Mouse (Mus musculus): ENCODE results near the gene Bag3. TPM values are rescaled to one million over a fixed set of nuclear protein-coding genes. Genes with fewer than 3 reads are reported as not detected.
"Not testable (repeated sequence)": the region's sequence is repeated elsewhere in the genome, so short reads cannot be mapped to it uniquely, and the experiment has no call there.

Gene Bag3
- total RNA-seq, 2 experiments from 2014 or later, result 0.58 to 4.8 TPM

- no peak for ATAC-seq (replicated peaks; ENCODE audit: low FRiP score, poor library complexity, severe bottlenecking)
These were observed 33.6 kb downstream of the Bag3 start for GRCm38 (mm10) chr7:128556923-128557430.

GRCm38 (mm10) chr7:128563373-128563772 lies 40.0 kb downstream of the Bag3 start:
- no peak for ATAC-seq (replicated peaks; ENCODE audit: low FRiP score, poor library complexity, severe bottlenecking)

DNA sequence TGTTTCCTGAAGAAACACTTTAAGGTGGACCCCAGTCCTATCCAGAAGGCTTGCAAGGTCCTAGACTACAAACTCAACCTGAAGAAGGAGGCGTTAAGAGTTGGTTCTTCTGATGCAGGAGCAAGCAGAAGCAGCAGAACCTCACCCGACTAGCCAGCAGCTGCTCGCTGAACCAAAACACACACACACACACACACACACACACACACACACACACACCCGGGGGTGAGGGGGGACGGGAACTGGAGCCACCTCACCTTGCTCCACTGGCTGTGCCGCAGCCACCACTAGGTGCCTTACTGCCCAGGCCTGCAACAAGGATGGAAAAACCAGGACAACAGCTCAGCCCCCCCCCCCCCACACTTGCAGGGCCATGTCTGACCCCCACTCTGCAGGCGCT lies 42.9 kb downstream of the Bag3 start:
- no peak for ATAC-seq (replicated peaks; ENCODE audit: low FRiP score, poor library complexity, severe bottlenecking)

DNA sequence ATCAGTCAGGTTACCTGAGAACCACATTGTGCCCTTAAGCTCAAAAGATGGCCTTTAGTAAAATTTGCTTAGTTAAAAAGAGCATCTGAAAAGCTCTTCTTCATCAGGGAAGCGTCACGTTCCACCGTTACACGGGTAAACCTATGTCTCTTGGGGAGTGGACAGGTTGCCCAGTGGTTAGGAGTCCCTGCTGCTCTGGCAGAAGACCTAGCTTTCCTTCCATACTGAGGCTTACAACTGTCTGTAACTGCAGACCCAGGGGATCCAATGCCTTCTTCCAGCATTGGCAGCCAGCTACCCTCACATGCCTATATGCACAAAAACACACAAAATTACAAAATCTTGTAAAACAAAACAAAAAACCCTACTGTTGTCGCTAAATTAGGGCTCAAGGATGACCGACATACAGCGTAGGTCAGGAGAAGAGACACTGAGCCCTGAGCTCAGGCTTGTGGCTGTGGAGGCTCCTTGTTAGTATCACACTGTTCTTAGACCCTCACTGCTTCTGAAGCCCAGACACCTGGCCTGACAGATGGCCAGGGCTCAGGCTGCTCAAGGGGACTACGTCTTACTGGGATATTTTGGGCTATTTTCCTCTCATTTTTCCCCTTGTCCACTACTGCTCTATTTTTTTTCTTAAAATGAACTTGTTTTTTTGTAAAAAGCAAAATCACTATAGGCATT lies 44.3 kb downstream of the Bag3 start:
- no peak for ATAC-seq (replicated peaks; ENCODE audit: low FRiP score, poor library complexity, severe bottlenecking)

DNA sequence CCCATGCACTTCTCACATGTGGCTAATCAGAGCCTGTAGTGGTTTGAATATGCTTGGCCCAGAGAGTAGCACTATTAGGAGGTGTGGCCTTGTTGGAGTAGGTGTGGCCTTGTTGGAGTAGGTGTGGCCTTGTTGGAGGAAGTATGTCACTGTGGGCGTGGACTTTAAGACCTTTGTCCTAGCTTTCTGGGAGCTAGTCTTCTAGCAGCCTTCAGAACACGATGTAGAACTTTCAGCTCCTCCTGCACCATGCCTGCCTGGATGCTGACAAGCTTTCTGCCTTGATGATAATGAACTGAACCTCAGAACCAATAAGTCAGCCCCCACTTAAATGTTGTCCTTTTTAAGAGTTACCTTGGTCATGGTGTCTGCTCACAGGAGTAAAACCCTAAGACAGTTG lies 46.0 kb downstream of the Bag3 start:
- not testable (repeated sequence) for ATAC-seq (replicated peaks; ENCODE audit: low FRiP score, poor library complexity, severe bottlenecking)

GRCm38 (mm10) chr7:128569987-128570656 lies 46.7 kb downstream of the Bag3 start:
- ATAC-seq (replicated peaks; ENCODE audit: low FRiP score, poor library complexity, severe bottlenecking), result no peak

- not testable (repeated sequence) for ATAC-seq (replicated peaks; ENCODE audit: low FRiP score, poor library complexity, severe bottlenecking)
These were observed 47.2 kb downstream of the Bag3 start for GRCm38 (mm10) chr7:128570657-128571056.

GRCm38 (mm10) chr7:128572030-128572429 lies 48.6 kb downstream of the Bag3 start:
- ATAC-seq (replicated peaks; ENCODE audit: low FRiP score, poor library complexity, severe bottlenecking), result no peak

DNA sequence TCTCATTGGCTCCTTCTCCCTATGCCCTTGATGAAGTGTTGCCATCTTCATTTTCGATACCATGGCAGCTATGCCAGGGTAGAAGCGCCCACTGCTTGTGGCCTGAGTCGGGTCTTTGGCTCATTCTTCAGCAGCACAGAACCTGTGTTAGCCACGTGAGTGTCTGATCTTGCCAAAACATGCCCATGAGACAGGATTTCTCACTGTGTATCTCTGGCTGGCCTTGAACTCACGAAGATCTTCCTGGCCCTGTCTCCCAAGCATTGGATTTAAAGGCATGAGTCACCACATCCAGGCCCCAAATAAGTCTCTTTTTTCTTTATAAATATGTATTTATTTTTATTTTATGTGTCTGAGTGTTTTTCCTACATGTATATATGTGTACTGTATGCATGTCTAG lies 51.8 kb downstream of the Bag3 start:
- no peak for ATAC-seq (replicated peaks; ENCODE audit: low FRiP score, poor library complexity, severe bottlenecking)

DNA sequence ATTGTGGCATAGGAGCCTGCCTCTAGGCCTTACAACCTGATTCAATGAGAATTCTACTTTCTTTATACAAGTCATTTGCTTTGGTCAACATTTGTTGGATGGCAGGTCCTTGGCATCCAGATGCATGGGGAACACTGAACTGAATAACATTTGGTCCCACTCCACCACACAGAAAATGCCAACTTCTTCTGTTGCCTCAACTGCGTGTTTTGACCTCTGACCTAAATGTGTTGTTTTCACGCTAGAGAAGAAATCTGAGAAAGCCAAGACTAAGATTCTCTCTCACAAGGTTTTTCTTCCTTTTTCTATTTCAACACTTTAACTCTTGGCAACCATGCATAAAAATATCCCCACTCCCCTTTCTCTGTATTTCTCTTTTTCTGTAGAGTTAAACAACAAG lies 52.4 kb downstream of the Bag3 start:
- ATAC-seq (replicated peaks; ENCODE audit: low FRiP score, poor library complexity, severe bottlenecking), result no peak

- no peak for ATAC-seq (replicated peaks; ENCODE audit: low FRiP score, poor library complexity, severe bottlenecking)
These were observed 54.2 kb downstream of the Bag3 start for GRCm38 (mm10) chr7:128577607-128578006.

GRCm38 (mm10) chr7:128578199-128578945 lies 55.0 kb downstream of the Bag3 start:
- ATAC-seq (replicated peaks; ENCODE audit: low FRiP score, poor library complexity, severe bottlenecking), result no peak

DNA sequence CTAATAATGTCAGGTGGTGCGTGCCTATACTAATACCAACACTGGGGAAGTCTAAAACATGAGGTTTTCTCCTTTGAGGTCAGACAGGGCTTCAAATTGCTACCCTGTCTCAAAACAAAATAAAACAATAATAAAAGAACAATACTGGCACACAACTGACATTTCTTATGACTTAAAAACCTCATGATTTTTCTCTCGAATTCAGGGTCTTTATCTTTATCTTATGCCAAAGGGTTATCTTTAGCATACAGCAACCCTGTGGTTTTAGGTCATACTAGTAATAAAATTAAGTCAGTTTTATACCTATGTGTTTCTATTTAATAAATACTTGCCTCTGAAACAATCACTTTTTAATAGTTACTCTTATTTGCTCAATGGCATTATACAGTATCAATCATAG lies 56.0 kb downstream of the Bag3 start:
- ATAC-seq (replicated peaks; ENCODE audit: low FRiP score, poor library complexity, severe bottlenecking), result no peak

- no peak for ATAC-seq (replicated peaks; ENCODE audit: low FRiP score, poor library complexity, severe bottlenecking)
These were observed 56.9 kb downstream of the Bag3 start for GRCm38 (mm10) chr7:128580318-128580717.

DNA sequence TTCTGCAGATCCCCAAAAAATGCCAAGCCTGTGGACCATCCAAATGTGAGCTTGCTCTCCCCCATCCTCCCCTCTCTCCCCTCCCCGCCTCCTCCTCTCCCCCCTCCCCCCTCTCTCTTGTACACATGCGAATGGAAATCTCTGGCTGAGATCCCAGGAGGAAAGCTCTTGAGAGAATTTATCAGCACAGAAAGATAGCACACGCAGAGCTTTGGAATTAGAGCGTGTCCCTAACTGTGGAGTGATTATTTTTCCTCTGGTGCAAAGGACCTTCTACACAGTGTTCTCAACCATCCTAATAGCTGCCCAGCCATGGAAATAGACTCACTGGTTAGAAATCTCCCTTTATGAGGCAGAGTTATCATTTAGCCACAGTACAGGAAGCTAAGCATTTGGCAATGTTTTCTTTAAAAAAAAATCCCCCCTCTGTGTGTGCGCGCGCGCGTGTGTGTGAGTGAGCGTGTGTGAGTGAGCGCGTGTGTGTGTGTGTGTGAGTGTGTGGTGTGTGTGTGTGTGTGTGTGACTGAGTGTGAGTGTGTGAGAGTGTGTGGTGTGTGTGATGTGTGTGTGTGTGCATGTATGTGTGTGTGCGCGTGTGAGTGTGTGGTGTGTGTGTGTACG lies 58.6 kb downstream of the Bag3 start:
- no peak for ATAC-seq (replicated peaks; ENCODE audit: low FRiP score, poor library complexity, severe bottlenecking)

GRCm38 (mm10) chr7:128583213-128583948 lies 60.0 kb downstream of the Bag3 start:
- no peak for ATAC-seq (replicated peaks; ENCODE audit: low FRiP score, poor library complexity, severe bottlenecking)

DNA sequence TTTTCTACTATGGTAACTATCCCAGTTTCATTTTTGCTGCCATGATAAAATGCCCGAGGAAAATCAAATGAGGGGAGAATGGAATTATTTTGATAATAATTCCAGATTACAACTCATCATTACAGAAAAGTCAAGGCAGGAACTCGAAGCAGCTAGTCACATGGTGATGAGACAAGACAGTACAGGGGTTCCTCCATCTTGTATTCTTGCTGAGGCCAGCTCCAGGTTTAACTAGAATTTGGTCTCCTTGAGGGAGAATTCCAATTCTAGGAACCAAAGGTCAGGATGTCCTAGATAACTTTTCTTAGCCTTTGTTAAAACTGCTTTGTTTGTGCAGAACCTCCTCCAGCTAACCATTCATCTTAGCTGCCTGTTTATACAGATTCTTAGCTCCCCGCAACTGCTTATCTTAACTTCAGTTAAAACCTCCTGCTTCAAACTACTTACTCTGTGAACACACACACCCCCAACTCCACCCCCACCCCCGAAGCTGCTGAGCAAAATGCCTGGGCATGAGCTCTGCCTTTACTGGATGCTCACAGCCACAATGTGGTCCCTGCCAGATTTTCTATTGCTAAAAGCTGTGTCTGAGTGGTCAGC lies 64.0 kb downstream of the Bag3 start:
- ATAC-seq (replicated peaks; ENCODE audit: low FRiP score, poor library complexity, severe bottlenecking), result no peak

DNA sequence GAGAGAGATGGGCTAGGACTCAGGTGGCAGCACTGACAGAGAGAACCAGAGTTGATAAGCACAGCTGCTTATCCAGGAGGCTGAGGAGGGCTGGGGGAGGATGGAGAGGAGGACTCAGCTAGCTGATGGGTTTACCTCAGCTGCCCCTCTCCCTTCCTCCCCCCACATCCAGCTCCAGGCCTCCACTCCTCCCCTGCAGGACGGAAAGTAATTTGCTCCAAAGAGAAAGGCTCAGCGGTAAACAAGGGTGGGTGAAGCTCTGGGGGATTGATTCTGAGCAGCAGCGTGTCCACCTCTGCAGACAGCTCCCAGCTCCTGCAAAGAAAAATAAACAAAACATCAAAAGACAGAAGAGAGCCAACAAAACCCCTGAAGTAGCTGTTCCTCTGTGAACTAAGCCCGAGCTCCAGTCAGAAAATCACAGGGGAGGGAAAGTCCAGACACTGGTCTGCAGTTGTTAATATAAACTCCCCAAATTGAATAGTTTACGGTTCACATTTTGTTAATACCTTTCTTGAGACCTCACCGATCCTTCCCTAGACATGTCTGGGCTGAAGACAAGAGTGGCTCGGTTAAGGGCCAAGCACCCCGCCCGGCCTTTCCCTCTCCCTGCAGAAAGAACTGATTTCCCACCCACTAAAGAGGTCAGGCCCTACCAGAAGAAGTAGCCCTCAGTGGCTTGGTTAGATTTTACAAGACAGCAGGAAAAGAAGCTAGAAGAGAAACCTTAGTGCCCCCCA lies 68.1 kb downstream of the Bag3 start:
- no peak for ATAC-seq (replicated peaks; ENCODE audit: low FRiP score, poor library complexity, severe bottlenecking)
